Mouse (Mus musculus) adrenal gland, postnatal 36 days (tissue): Measurements from ENCODE around the gene Olfr488. TPM values are rescaled to one million over a fixed set of nuclear protein-coding genes. Genes with fewer than 3 reads are reported as not detected.
"Not testable (repeated sequence)": the region's sequence is repeated elsewhere in the genome, so short reads cannot be mapped to it uniquely, and the experiment has no call there.

Experiments used
- DNase-seq, 2 experiments: peaks; one replicate each; pipeline ENCODE4 v3.0.0; 2021; ENCODE audit warnings: mixed read lengths in 1 of 2
- long read RNA-seq, 2 experiments: library from polyadenylated mRNA; stranded (forward); transcript quantifications; one replicate each; pipeline ENCODE4 v2.0.0; 2021; ENCODE audit warnings: borderline sequencing depth in 2 of 2
- total RNA-seq, 2 experiments: library from RNA; stranded (reverse); gene quantifications; 2 replicates each; pipeline ENCODE4 v1.2.3; 2021

Olfr488 gene
- total RNA-seq = not detected
- long read RNA-seq, experiment 1 = 0 reads
- long read RNA-seq, experiment 2 = 0 reads

DNA sequence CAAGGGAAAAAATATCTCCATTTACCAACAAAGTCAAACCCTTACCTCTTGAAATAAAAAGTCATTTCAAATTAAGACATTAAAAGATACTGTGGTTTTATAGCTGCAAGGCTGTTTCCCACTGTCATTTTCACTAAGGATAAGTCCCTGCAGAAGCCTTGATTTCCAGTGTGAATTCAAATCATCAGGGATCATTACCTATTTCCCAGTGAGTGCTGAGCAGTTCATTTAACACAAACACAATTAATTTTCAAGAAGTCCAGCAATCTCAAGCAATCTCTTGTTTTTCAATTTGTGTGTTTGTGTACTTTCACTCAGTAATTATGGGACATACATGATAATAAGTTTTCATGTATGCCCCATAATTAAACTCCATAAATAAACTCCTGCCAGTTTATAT, at the start of gene Olfr488:
Gene Olfr488, minus strand, starts transcription at position 101 of the 400 bp plus-strand sequence.
- DNase-seq = no peak

DNA sequence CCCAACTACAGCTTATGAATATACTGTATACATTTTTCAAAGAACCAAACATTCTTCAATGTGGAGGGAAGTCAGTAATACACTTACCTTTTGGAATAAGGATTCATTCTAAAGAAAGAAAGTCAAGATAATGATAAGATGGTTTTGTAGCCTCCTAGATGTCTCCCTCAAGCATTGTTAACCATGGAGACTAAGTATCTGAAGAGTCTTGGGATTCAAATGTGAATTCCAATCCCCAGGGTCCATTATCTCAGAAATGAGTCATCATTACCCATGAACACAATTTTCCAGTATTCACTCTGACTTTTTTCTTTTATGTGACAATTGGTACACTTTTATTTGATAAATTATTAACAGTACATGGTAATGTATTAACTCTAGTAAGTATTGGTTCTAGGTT, 30.7 kb upstream of the Olfr488 start, which contains the start of gene Olfr490:
Gene Olfr490, minus strand, starts transcription at position 101 of the 400 bp plus-strand sequence.
- DNase-seq = no peak

DNA sequence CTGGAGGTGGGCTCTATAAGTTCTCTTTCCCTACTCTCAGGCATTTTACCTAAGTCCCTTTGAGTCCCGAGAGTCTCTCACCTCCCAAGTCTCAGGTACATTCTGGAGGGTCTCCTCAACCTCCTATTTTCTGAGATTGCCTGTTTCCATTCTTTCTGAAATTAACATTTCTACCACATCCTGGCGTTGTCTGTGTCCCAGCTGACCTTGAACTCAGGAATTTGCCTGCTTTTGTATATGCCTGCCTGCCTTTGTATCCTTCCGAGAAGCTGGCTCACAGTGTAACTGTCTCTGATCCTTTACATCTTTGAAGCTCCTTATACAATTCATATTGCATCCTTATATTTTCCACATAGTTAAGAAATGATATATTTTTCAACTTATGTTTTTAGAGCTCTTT, 24.6 kb downstream of the Olfr488 start:
- no peak for DNase-seq

DNA sequence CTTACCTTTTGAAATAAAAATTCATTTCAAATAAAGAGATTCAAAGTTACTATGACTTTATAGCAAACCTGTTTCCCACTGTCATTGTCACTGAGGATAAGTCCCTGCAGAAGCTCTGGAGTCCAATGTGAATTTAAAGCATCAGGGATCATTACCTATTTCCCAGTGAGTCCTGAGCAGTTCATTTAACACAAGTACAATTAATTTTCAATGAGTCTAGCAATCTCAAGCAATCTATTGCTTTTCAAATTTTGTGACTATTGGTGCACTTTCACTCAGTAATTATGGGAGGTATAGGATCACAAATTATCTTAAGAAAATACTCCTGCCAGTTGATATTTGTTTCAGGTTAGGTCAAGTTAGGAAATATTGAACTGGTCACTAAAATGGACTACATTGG, 43.6 kb downstream of the Olfr488 start, which contains the start of gene Olfr487:
Gene Olfr487, minus strand, starts transcription at position 101 of the 400 bp plus-strand sequence.
- not testable (repeated sequence) for DNase-seq

Other genes with a start within 250 kb of the Olfr488 start
- not detected for gene Olfr478, start 224.4 kb downstream of the Olfr488 start, total RNA-seq
- not detected for gene Olfr479, start 207.7 kb downstream of the Olfr488 start, total RNA-seq
- not detected for gene Olfr480, start 191.0 kb downstream of the Olfr488 start, total RNA-seq
- not detected for gene Olfr481, start 178.5 kb downstream of the Olfr488 start, total RNA-seq
- 1 to 10 TPM; 1.1 to 1.5 TPM for gene Olfr482, start 160.8 kb downstream of the Olfr488 start, total RNA-seq
- not detected for gene Olfr483, start 157.5 kb downstream of the Olfr488 start, total RNA-seq
- not detected for gene Olfr484, start 130.9 kb downstream of the Olfr488 start, total RNA-seq
- gene Olfr485, start 98.5 kb downstream of the Olfr488 start, total RNA-seq = not detected
- not detected for gene Olfr486, start 85.6 kb downstream of the Olfr488 start, total RNA-seq
- not detected for gene Olfr487, start 43.7 kb downstream of the Olfr488 start, total RNA-seq
- gene Olfr490, start 30.6 kb upstream of the Olfr488 start, total RNA-seq = not detected
- gene Olfr491, start 55.1 kb upstream of the Olfr488 start, total RNA-seq = not detected
- not detected for gene Olfr492, start 65.3 kb upstream of the Olfr488 start, total RNA-seq
- gene Olfr493, start 88.6 kb upstream of the Olfr488 start, total RNA-seq = not detected
- gene Olfr494, start 107.0 kb upstream of the Olfr488 start, total RNA-seq = not detected
- gene Olfr495, start 134.8 kb upstream of the Olfr488 start, total RNA-seq = not detected
- gene Olfr497, start 162.1 kb upstream of the Olfr488 start, total RNA-seq = not detected
- gene Olfr498, start 207.0 kb upstream of the Olfr488 start, total RNA-seq = not detected